Mouse (Mus musculus): ENCODE measurements around the gene Slc1a2. TPM values are rescaled to one million over a fixed set of nuclear protein-coding genes. Genes with fewer than 3 reads are reported as not detected.

The Slc1a2 gene
- polyA plus RNA-seq, 1 experiment, result not detected

- no peaks in the 10 kb centered on the region for H3K79me2 ChIP-seq (ENCODE audit: control insufficient read depth, insufficient read depth)
- no peaks in the 10 kb centered on the region for H3K36me3 ChIP-seq (ENCODE audit: control insufficient read depth, insufficient read depth)
- H3ac ChIP-seq (ENCODE audit: control insufficient read depth, insufficient read length, low read depth), result no peak overlapping the region
- no peaks in the 10 kb centered on the region for H3K79me3 ChIP-seq (ENCODE audit: low read depth)
- TF ChIP-seq USF1 (IDR thresholded peaks at IDR 0.05; ENCODE audit: low read depth) (no peak), FOSL1 (IDR thresholded peaks at IDR 0.05; ENCODE audit: insufficient read depth, low read length, poor library complexity, severe bottlenecking) (no peak), CTCF (IDR thresholded peaks at IDR 0.05; ENCODE audit: control insufficient read depth, insufficient read depth, insufficient read length) (no peak), MAX (IDR thresholded peaks at IDR 0.05) (no peak), CEBPB (IDR thresholded peaks at IDR 0.05; ENCODE audit: low read depth) (no peak), MYOG (IDR thresholded peaks at IDR 0.05; ENCODE audit: control insufficient read depth, extremely low read depth, insufficient read length) (no peak), MYOD1 (IDR thresholded peaks at IDR 0.05; ENCODE audit: control insufficient read depth, insufficient read length, low read depth) (no peak)
- H3K27me3 ChIP-seq (ENCODE audit: control insufficient read depth, insufficient read depth, insufficient read length), result no peaks in the 10 kb centered on the region
- no peak overlapping the region for H3K4me3 ChIP-seq (ENCODE audit: insufficient read depth, poor library complexity, severe bottlenecking)
Measured at GRCm38 (mm10) chr2:102760284-102761072, 102.0 kb downstream of the Slc1a2 start.

- no peak overlapping the region for H3ac ChIP-seq (ENCODE audit: control insufficient read depth, insufficient read length, low read depth)
Measured at GRCm38 (mm10) chr2:102763176-102763575, 104.7 kb downstream of the Slc1a2 start.

DNA sequence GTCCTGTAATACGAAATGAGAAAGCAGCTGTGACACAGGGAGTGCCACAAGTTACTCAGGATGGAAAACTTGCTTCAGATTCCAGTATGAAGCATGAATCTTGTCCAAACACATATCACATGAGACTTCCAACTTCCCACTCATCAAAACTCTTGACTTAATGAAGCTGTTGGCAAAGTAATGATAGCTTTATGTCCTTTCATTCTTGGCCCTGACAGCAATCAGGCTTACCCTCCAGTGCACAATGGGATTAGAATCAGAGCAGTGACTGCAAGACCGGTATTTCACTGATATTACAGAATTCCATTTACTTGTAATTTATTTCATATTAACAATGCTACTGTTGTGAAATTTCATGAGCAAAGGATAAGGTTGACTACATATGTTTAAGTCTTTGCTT, 105.5 kb downstream of the Slc1a2 start:
- Histone ChIP-seq H3K79me2 (ENCODE audit: control insufficient read depth, insufficient read depth) (no peaks in the 10 kb centered on the region), H3K27me3 (ENCODE audit: control insufficient read depth, insufficient read depth, insufficient read length) (no peaks in the 10 kb centered on the region), H3K36me3 (ENCODE audit: control insufficient read depth, insufficient read depth) (no peaks in the 10 kb centered on the region), H3K79me3 (ENCODE audit: low read depth) (no peaks in the 10 kb centered on the region), H3ac (ENCODE audit: control insufficient read depth, insufficient read length, low read depth) (no peak overlapping the region), H3K4me3 (ENCODE audit: insufficient read depth, poor library complexity, severe bottlenecking) (no peak overlapping the region)
- TF ChIP-seq FOSL1 (IDR thresholded peaks at IDR 0.05; ENCODE audit: insufficient read depth, low read length, poor library complexity, severe bottlenecking), result no peak
- no peak for TF ChIP-seq CTCF (IDR thresholded peaks at IDR 0.05; ENCODE audit: control insufficient read depth, insufficient read depth, insufficient read length)
- TF ChIP-seq MYOG (IDR thresholded peaks at IDR 0.05; ENCODE audit: control insufficient read depth, extremely low read depth, insufficient read length), result no peak
- TF ChIP-seq MAX (IDR thresholded peaks at IDR 0.05), result no peak
- TF ChIP-seq USF1 (IDR thresholded peaks at IDR 0.05; ENCODE audit: low read depth), result no peak
- no peak for TF ChIP-seq CEBPB (IDR thresholded peaks at IDR 0.05; ENCODE audit: low read depth)
- TF ChIP-seq MYOD1 (IDR thresholded peaks at IDR 0.05; ENCODE audit: control insufficient read depth, insufficient read length, low read depth), result no peak

More at GRCm38 (mm10) chr2:102763176-102763575, 104.7 kb downstream of the Slc1a2 start:
- H3K27me3 ChIP-seq (ENCODE audit: control insufficient read depth, insufficient read depth, insufficient read length), result no peaks in the 10 kb centered on the region
- no peaks in the 10 kb centered on the region for H3K36me3 ChIP-seq (ENCODE audit: control insufficient read depth, insufficient read depth)
- H3K79me2 ChIP-seq (ENCODE audit: control insufficient read depth, insufficient read depth), result no peaks in the 10 kb centered on the region
- no peak overlapping the region for H3K4me3 ChIP-seq (ENCODE audit: insufficient read depth, poor library complexity, severe bottlenecking)
- TF ChIP-seq CTCF (IDR thresholded peaks at IDR 0.05; ENCODE audit: control insufficient read depth, insufficient read depth, insufficient read length) (no peak), MAX (IDR thresholded peaks at IDR 0.05) (no peak), CEBPB (IDR thresholded peaks at IDR 0.05; ENCODE audit: low read depth) (no peak), MYOG (IDR thresholded peaks at IDR 0.05; ENCODE audit: control insufficient read depth, extremely low read depth, insufficient read length) (no peak), FOSL1 (IDR thresholded peaks at IDR 0.05; ENCODE audit: insufficient read depth, low read length, poor library complexity, severe bottlenecking) (no peak), MYOD1 (IDR thresholded peaks at IDR 0.05; ENCODE audit: control insufficient read depth, insufficient read length, low read depth) (no peak), USF1 (IDR thresholded peaks at IDR 0.05; ENCODE audit: low read depth) (no peak)
- H3K79me3 ChIP-seq (ENCODE audit: low read depth), result no peaks in the 10 kb centered on the region

GRCm38 (mm10) chr2:102764602-102765374, 106.3 kb downstream of the Slc1a2 start:
- Histone ChIP-seq H3ac (ENCODE audit: control insufficient read depth, insufficient read length, low read depth) (no peak overlapping the region), H3K79me2 (ENCODE audit: control insufficient read depth, insufficient read depth) (no peaks in the 10 kb centered on the region), H3K27me3 (ENCODE audit: control insufficient read depth, insufficient read depth, insufficient read length) (peaks cover 3% of the 10 kb centered on the region), H3K4me3 (ENCODE audit: insufficient read depth, poor library complexity, severe bottlenecking) (no peak overlapping the region), H3K36me3 (ENCODE audit: control insufficient read depth, insufficient read depth) (no peaks in the 10 kb centered on the region), H3K79me3 (ENCODE audit: low read depth) (no peaks in the 10 kb centered on the region)
- TF ChIP-seq FOSL1 (IDR thresholded peaks at IDR 0.05; ENCODE audit: insufficient read depth, low read length, poor library complexity, severe bottlenecking) (no peak), MYOD1 (IDR thresholded peaks at IDR 0.05; ENCODE audit: control insufficient read depth, insufficient read length, low read depth) (no peak), MAX (IDR thresholded peaks at IDR 0.05) (no peak)

DNA sequence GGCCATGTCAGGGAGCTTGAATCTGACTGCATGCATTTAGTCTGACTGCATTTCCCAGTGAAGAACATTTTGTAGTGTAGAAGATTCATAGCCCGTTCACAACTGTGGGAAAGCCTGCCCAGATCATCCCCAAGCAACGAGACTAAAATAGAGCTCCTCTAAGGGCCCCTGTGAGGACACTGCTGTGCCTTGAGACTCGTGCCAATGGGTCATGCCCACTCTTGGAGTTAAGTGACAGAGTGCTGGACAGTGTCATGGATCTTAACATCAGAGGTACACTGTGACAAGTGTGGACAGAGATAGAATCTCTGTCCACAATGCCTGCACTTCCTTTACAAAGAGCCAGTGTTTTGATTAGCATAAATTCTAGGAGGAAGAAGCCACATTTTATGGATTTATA, 109.8 kb downstream of the Slc1a2 start:
- no peak overlapping the region for H3K4me3 ChIP-seq (ENCODE audit: insufficient read depth, poor library complexity, severe bottlenecking)

More for the DNA sequence above, 109.8 kb downstream of the Slc1a2 start:
- TF ChIP-seq FOSL1 (IDR thresholded peaks at IDR 0.05; ENCODE audit: insufficient read depth, low read length, poor library complexity, severe bottlenecking), result no peak
- no peak for TF ChIP-seq CEBPB (IDR thresholded peaks at IDR 0.05; ENCODE audit: low read depth)
- TF ChIP-seq CTCF (IDR thresholded peaks at IDR 0.05; ENCODE audit: control insufficient read depth, insufficient read depth, insufficient read length), result no peak
- TF ChIP-seq MYOG (IDR thresholded peaks at IDR 0.05; ENCODE audit: control insufficient read depth, extremely low read depth, insufficient read length), result no peak
- no peak for TF ChIP-seq MAX (IDR thresholded peaks at IDR 0.05)
- TF ChIP-seq MYOD1 (IDR thresholded peaks at IDR 0.05; ENCODE audit: control insufficient read depth, insufficient read length, low read depth), result no peak
- TF ChIP-seq USF1 (IDR thresholded peaks at IDR 0.05; ENCODE audit: low read depth), result no peak
- Histone ChIP-seq H3K79me3 (ENCODE audit: low read depth) (no peaks in the 10 kb centered on the region), H3ac (ENCODE audit: control insufficient read depth, insufficient read length, low read depth) (no peak overlapping the region), H3K79me2 (ENCODE audit: control insufficient read depth, insufficient read depth) (no peaks in the 10 kb centered on the region), H3K27me3 (ENCODE audit: control insufficient read depth, insufficient read depth, insufficient read length) (peaks cover 3% of the 10 kb centered on the region), H3K36me3 (ENCODE audit: control insufficient read depth, insufficient read depth) (no peaks in the 10 kb centered on the region)
